Mouse (Mus musculus) C2C12 (cell line): ENCODE measurements at regions not wholly inside any gene's neighbourhood (a gene's known extent, or its start where the extent isn't known, plus 50 kb on each side); places are given as distances from the start of the nearest gene placed in this dataset.

Experiments used
- CTCF ChIP-seq: IDR thresholded peaks from one replicate; pipeline ENCODE4 v1.5.1; 2011; ENCODE audit not compliant: control insufficient read depth, insufficient read depth, insufficient read length
- MAX ChIP-seq: IDR thresholded peaks from one replicate; pipeline ENCODE4 v1.6.1; 2011; ENCODE audit warnings: mild to moderate bottlenecking, control low read depth
- MYOG ChIP-seq: IDR thresholded peaks from one replicate; pipeline ENCODE4 v1.6.1; 2011; ENCODE audit not compliant: control insufficient read depth, insufficient read length; ENCODE audit errors: extremely low read depth

DNA sequence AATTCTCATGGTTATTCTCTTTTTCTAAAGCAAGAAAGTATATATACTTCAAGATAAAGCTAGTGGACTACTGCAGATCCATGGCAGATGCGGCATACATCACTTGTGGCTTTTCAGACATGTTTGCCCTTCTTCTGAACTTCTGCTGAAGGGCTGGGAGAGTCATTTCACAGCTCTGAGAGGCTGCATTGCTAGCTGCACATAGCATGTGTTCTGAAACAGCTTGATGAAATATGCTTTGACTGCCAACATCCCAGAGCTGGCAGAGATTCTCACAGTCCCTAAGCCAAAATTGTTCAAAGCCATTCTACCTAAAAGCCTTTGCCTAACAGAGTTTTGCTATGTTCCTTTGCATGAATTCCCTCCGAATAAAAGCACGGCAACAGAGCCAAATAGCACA, 177.9 kb downstream of the Gm9733 start:
- TF ChIP-seq CTCF (no peak), MYOG (no peak), MAX (no peak)
